In genomic region chr7:130865613-130866591, GRCm38 (mm10) we compare ENCODE assay signal across 8 mouse cellular contexts. TPM values are rescaled to one million over a fixed set of nuclear protein-coding genes. Genes with fewer than 3 reads are reported as not detected.
DNase-seq lines count a peak whose midpoint lies in the region; ATAC-seq and TF ChIP-seq lines count a peak whose summit lies in the region.

Gene Plekha1, plus strand, starts transcription at chr7:130865756.

- H3K27me3 ChIP-seq in C2C12 (ENCODE audit: control insufficient read depth, insufficient read depth, insufficient read length) (no peaks in the 10 kb centered on the region), myocyte (ENCODE audit: control insufficient read depth, insufficient read depth, insufficient read length) (no peaks in the 10 kb centered on the region)
- H3K27me3 ChIP-seq in forebrain, embryonic 10.5 days (ENCODE audit: poor library complexity, severe bottlenecking) = peaks cover 48% of the 10 kb centered on the region
- no peaks in the 10 kb centered on the region for H3K27me3 ChIP-seq in heart, embryonic 14.5 days (ENCODE audit: control insufficient read depth, insufficient read depth, low read length)
- peaks cover 17% of the 10 kb centered on the region for H3K27me3 ChIP-seq in liver, embryonic 11.5 days (replicated peaks; ENCODE audit: control insufficient read depth, insufficient read depth, low read length)

- H3K4me3 ChIP-seq in C2C12 (ENCODE audit: insufficient read depth, poor library complexity, severe bottlenecking) (peak within 1 kb of the TSS; percentile 83), myocyte (peak within 1 kb of the TSS; percentile 54)
- peak within 1 kb of the TSS; percentile 82 for H3K4me3 ChIP-seq in forebrain, embryonic 10.5 days
- peak within 1 kb of the TSS; percentile 89 to 90 for H3K4me3 ChIP-seq in heart, embryonic 14.5 days (ENCODE audit: control insufficient read depth in 1 of 2, insufficient read depth in 1 of 2, low read depth in 1 of 2, low read length in 2 of 2)
- H3K4me3 ChIP-seq in liver, embryonic 11.5 days (ENCODE audit: low read depth, low read length) = peak within 1 kb of the TSS; percentile 79

- H3K36me3 ChIP-seq in C2C12 (ENCODE audit: control insufficient read depth, insufficient read depth) = no peaks in the 10 kb centered on the region
- no peaks in the 10 kb centered on the region for H3K36me3 ChIP-seq in forebrain, embryonic 10.5 days (replicated peaks)
- H3K36me3 ChIP-seq in heart, embryonic 14.5 days (ENCODE audit: control insufficient read depth, insufficient read depth, low read length) = no peaks in the 10 kb centered on the region
- H3K36me3 ChIP-seq in liver, embryonic 11.5 days (ENCODE audit: control insufficient read depth, insufficient read depth, low read length) = no peaks in the 10 kb centered on the region
- H3K36me3 ChIP-seq in myocyte (ENCODE audit: control insufficient read depth, insufficient read depth) = no peaks in the 10 kb centered on the region

- peak within 1 kb of the TSS; percentile 76 for H3K4me2 ChIP-seq in heart, embryonic 14.5 days (ENCODE audit: low read length)
- peak within 1 kb of the TSS; percentile 71 for H3K4me2 ChIP-seq in liver, embryonic 11.5 days
- H3K4me2 ChIP-seq in myocyte (ENCODE audit: low read depth) = peak within 1 kb of the TSS; percentile 79

- no peak for TF ChIP-seq CTCF in C2C12 (IDR thresholded peaks at IDR 0.05; ENCODE audit: control insufficient read depth, insufficient read depth, insufficient read length)

- DNase-seq in brain, embryonic 18.5 days (ENCODE audit: low read depth, low spot score) = peak; percentile 96
- DNase-seq in forebrain, embryonic 10.5 days (ENCODE audit: extremely low spot score, low spot score) = peak; percentile 97
- DNase-seq in kidney, postnatal 10 days = peak; percentile 97
- peak; percentile 91 for DNase-seq in liver, embryonic 11.5 days (ENCODE audit: low spot score)
- peak; percentile 85 to 91 for DNase-seq in spleen, postnatal 4 days (ENCODE audit: low spot score in 2 of 2)

- peak within 1 kb of the TSS; percentile 94 for H3K9ac ChIP-seq in heart, embryonic 14.5 days (ENCODE audit: low read length)
- peak within 1 kb of the TSS; percentile 69 for H3K9ac ChIP-seq in liver, embryonic 11.5 days (ENCODE audit: low read depth, low read length)

- H3K79me2 ChIP-seq in C2C12 (ENCODE audit: control insufficient read depth, insufficient read depth) (peaks cover 45% of the 10 kb centered on the region), myocyte (ENCODE audit: control insufficient read depth, insufficient read depth) (peaks cover 43% of the 10 kb centered on the region)

- peaks cover 17% of the 10 kb centered on the region for H3K79me3 ChIP-seq in C2C12 (ENCODE audit: low read depth)

- peak within 1 kb of the TSS; percentile 88 for H3ac ChIP-seq in C2C12 (ENCODE audit: control insufficient read depth, insufficient read length, low read depth)
- peak within 1 kb of the TSS; percentile 92 for H3ac ChIP-seq in myocyte (ENCODE audit: control insufficient read depth, insufficient read length)

- ATAC-seq in heart, embryonic 14.5 days (ENCODE audit: insufficient number of reproducible peaks, insufficient read depth, low FRiP score, low read depth) = peak; percentile 98
- peak; percentile 95 for ATAC-seq in liver, embryonic 11.5 days (replicated peaks; ENCODE audit: low FRiP score)

- TF ChIP-seq POLR2A in myocyte (IDR thresholded peaks at IDR 0.05; ENCODE audit: insufficient read length, low read depth) = peak; percentile 93

- H3K9me3 ChIP-seq in forebrain, embryonic 10.5 days = no peaks in the 10 kb centered on the region
- no peaks in the 10 kb centered on the region for H3K9me3 ChIP-seq in heart, embryonic 14.5 days (ENCODE audit: control insufficient read depth, low read length)
- no peaks in the 10 kb centered on the region for H3K9me3 ChIP-seq in liver, embryonic 11.5 days (ENCODE audit: control insufficient read depth, low read length)

- H3K27ac ChIP-seq in forebrain, embryonic 10.5 days = peak within 1 kb of the TSS; percentile 93
- peak within 1 kb of the TSS; percentile 75 to 81 for H3K27ac ChIP-seq in heart, embryonic 14.5 days (replicated peaks in 1 of 2; ENCODE audit: control insufficient read depth in 1 of 2, insufficient read depth in 1 of 2, low read depth in 2 of 2, low read length in 2 of 2)
- no peak within 1 kb of the TSS; the same call in 1 of the 2 replicates for H3K27ac ChIP-seq in liver, embryonic 11.5 days (ENCODE audit: low read depth, low read length)

- peaks cover 43% of the 10 kb centered on the region for H3K4me1 ChIP-seq in forebrain, embryonic 10.5 days
- H3K4me1 ChIP-seq in heart, embryonic 14.5 days (ENCODE audit: control insufficient read depth in 2 of 2, insufficient read depth in 2 of 2, low read length in 2 of 2) = peaks cover 3 to 15% of the 10 kb centered on the region in 2 experiments
- no peaks in the 10 kb centered on the region for H3K4me1 ChIP-seq in liver, embryonic 11.5 days (replicated peaks; ENCODE audit: control insufficient read depth, insufficient read depth, low read length)

- WGBS in forebrain, embryonic 10.5 days = under 1% methylated on average over 114 of the region's 114 CpGs
- WGBS in heart, embryonic 14.5 days = under 1% methylated on average over 106 of the region's 114 CpGs
- WGBS in liver, embryonic 11.5 days = under 1% methylated on average over 100 of the region's 114 CpGs

TF ChIP-seq in C2C12, 6 proteins besides CTCF, POLR2A, EP300 and RAD21:
- TF ChIP-seq MYOD1 (IDR thresholded peaks at IDR 0.05; ENCODE audit: control insufficient read depth, insufficient read length, low read depth) = no peak
- TF ChIP-seq MAX (IDR thresholded peaks at IDR 0.05) = peak; percentile 57

TF ChIP-seq in myocyte, 11 proteins besides CTCF, POLR2A, EP300 and RAD21:
- peak; percentile 66 for TF ChIP-seq E2F4 (IDR thresholded peaks at IDR 0.05; ENCODE audit: insufficient read depth)
- TF ChIP-seq POLR2AphosphoS2 (IDR thresholded peaks at IDR 0.05; ENCODE audit: insufficient read length, low read depth) = peak; percentile 79
- TF ChIP-seq REST (IDR thresholded peaks at IDR 0.05; ENCODE audit: insufficient read depth, insufficient read length) = no peak
- peak in 2 of 3 experiments; percentile 56 to 74 for TF ChIP-seq MYOG (IDR thresholded peaks at IDR 0.05; ENCODE audit: control insufficient read depth in 1 of 3, insufficient read depth in 1 of 3, insufficient read length in 2 of 3, low read depth in 2 of 3)
- peak in 2 of 3 experiments; percentile 29 to 78 for TF ChIP-seq MYOD1 (IDR thresholded peaks at IDR 0.05; ENCODE audit: control insufficient read depth in 1 of 3, insufficient read length in 2 of 3, low read depth in 2 of 3)

RNA-seq across cellular contexts. Expression of gene Plekha1, which starts in this region (rescaled TPM):
- polyA plus RNA-seq in C2C12 (2012; fragmentation: generic; extraction: Trizol) = 9.9 TPM
- polyA plus RNA-seq in forebrain, embryonic 10.5 days (2016; fragmentation: Nextera tagmentation; extraction: Ambion mirVana) = 31.7 and 37.3 TPM in 2 replicates
- polyA plus RNA-seq in heart, embryonic 14.5 days (2014; fragmentation: Nextera tagmentation; extraction: Ambion mirVana) = 49.9 and 55.6 TPM in 2 replicates
- polyA plus RNA-seq in liver, embryonic 11.5 days (2014; fragmentation: Nextera tagmentation; extraction: Ambion mirVana) = 18.4 and 20.1 TPM in 2 replicates
- polyA plus RNA-seq in myocyte (2012; fragmentation: generic; extraction: Trizol) = 13.4 TPM
